Mouse (Mus musculus) intestine, postnatal 0 days (tissue): Measurements from ENCODE around the gene Neu3. TPM values are rescaled to one million over a fixed set of nuclear protein-coding genes. Genes with fewer than 3 reads are reported as not detected.
A peak's percentile ranks its signal among the peaks of the same experiment; 100 is the strongest.

ENCODE experiments used
- ATAC-seq: fragments of 200-750 bp; cut with Nextera tagmentation; 2 replicates; pipeline ENCODE4 v1.8.0; 2017; ENCODE audit warnings: mild to moderate bottlenecking, moderate TSS enrichment, moderate library complexity
- H3K27ac ChIP-seq: fragments of 300-500 bp; sonication (generic); 2 replicates; pipeline ENCODE4 v1.5.1; 2014; ENCODE audit warnings: mild to moderate bottlenecking, low read depth, low read length, moderate library complexity
- H3K27me3 ChIP-seq: fragments of 300-500 bp; sonication (generic); replicated peaks from 2 replicates; pipeline ENCODE4 v1.6.1; 2014; ENCODE audit warnings: low read length, mixed read lengths; ENCODE audit not compliant: control insufficient read depth, insufficient read depth
- H3K36me3 ChIP-seq: fragments of 300-500 bp; sonication (generic); 2 replicates; pipeline ENCODE4 v1.6.1; 2014; ENCODE audit warnings: mild to moderate bottlenecking, moderate library complexity; ENCODE audit not compliant: control insufficient read depth, insufficient read depth
- H3K4me1 ChIP-seq: fragments of 300-500 bp; sonication (generic); replicated peaks from 2 replicates; pipeline ENCODE4 v1.6.1; 2014; ENCODE audit warnings: antibody characterized with exemption, low read length, mixed read lengths; ENCODE audit not compliant: control insufficient read depth, insufficient read depth
- H3K4me2 ChIP-seq: fragments of 300-500 bp; sonication (generic); replicated peaks from 2 replicates; pipeline ENCODE4 v1.6.1; 2014; ENCODE audit warnings: low read depth, mild to moderate bottlenecking, moderate library complexity
- H3K4me3 ChIP-seq: fragments of 300-500 bp; sonication (generic); 2 replicates; pipeline ENCODE4 v1.5.1; 2014; ENCODE audit warnings: low read depth, low read length
- H3K9ac ChIP-seq: fragments of 300-500 bp; sonication (generic); 2 replicates; pipeline ENCODE4 v1.6.1; 2014; ENCODE audit warnings: mild to moderate bottlenecking, low read depth, low read length
- H3K9me3 ChIP-seq: fragments of 300-500 bp; sonication (generic); 2 replicates; pipeline ENCODE4 v1.6.1; 2016; ENCODE audit warnings: mixed run types; ENCODE audit not compliant: control insufficient read depth
- CTCF ChIP-seq: sonication (generic); IDR thresholded peaks from 2 replicates; pipeline ENCODE4 v1.5.1; 2016; ENCODE audit warnings: low read depth, mild to moderate bottlenecking, control low read depth, antibody characterized with exemption, moderate library complexity
- WGBS: fragments of 180-500 bp; shearing (Covaris S2); extraction: QIAGEN DNeasy Blood & Tissue Kit; methylation state at CpG from one replicate; pipeline ENCODE4 v1.1.7; 2014; 5-methylcytosine and 5-hydroxymethylcytosine counted together
- polyA plus RNA-seq: library from polyadenylated mRNA; unstranded; fragments of >200 nt; fragmentation: Nextera tagmentation; extraction: Ambion mirVana; gene quantifications from 2 replicates; pipeline ENCODE4 v1.2.1, GENCODE M21; 2015

Gene Neu3
- polyA plus RNA-seq: 2.5 TPM in 2 replicates

GRCm38 (mm10) chr7:99828083-99828570, at the start of gene Neu3:
Gene Neu3, minus strand, starts transcription at chr7:99828417.
- peak within 1 kb of the TSS; percentile 50 for H3K9ac ChIP-seq
- H3K4me3 ChIP-seq: peak within 1 kb of the TSS; percentile 52
- whole genome bisulfite sequencing: under 1% methylated on average over 26 of the region's 26 CpGs
- H3K36me3 ChIP-seq: no peaks in the 10 kb centered on the region
- peak; percentile 62 for TF ChIP-seq CTCF
- no peaks in the 10 kb centered on the region for H3K27me3 ChIP-seq
- H3K4me2 ChIP-seq: peak within 1 kb of the TSS; percentile 71
- ATAC-seq: peak; percentile 92
- H3K9me3 ChIP-seq: no peaks in the 10 kb centered on the region
- H3K27ac ChIP-seq: peak within 1 kb of the TSS; percentile 78
- H3K4me1 ChIP-seq: 0 out of 2 replicates have a peak, but pooled peaks cover 4% of the 10 kb centered on the region

GRCm38 (mm10) chr7:99876345-99876744, 48.1 kb upstream of the Neu3 start:
- H3K27ac ChIP-seq: no peak overlapping the region
- no peak for ATAC-seq
- H3K4me3 ChIP-seq: no peak overlapping the region
- H3K27me3 ChIP-seq: no peaks in the 10 kb centered on the region
- no peaks in the 10 kb centered on the region for H3K36me3 ChIP-seq
- no peak overlapping the region for H3K9ac ChIP-seq
- H3K4me2 ChIP-seq: no peak overlapping the region
- peak; percentile 96 for TF ChIP-seq CTCF
- 3% methylated on average over 3 of the region's 3 CpGs for WGBS
- H3K4me1 ChIP-seq: no peaks in the 10 kb centered on the region
- H3K9me3 ChIP-seq: no peaks in the 10 kb centered on the region

GRCm38 (mm10) chr7:99875891-99876290, 47.7 kb upstream of the Neu3 start:
- WGBS: 42% methylated on average over 5 of the region's 5 CpGs
- H3K9me3 ChIP-seq: no peaks in the 10 kb centered on the region
- H3K4me2 ChIP-seq: no peak overlapping the region
- H3K27ac ChIP-seq: no peak overlapping the region
- no peak for TF ChIP-seq CTCF
- H3K4me3 ChIP-seq: no peak overlapping the region
- no peaks in the 10 kb centered on the region for H3K36me3 ChIP-seq
- no peaks in the 10 kb centered on the region for H3K27me3 ChIP-seq
- ATAC-seq: no peak
- H3K4me1 ChIP-seq: no peaks in the 10 kb centered on the region
- no peak overlapping the region for H3K9ac ChIP-seq

GRCm38 (mm10) chr7:99873965-99874364, 45.7 kb upstream of the Neu3 start:
- no peaks in the 10 kb centered on the region for H3K27me3 ChIP-seq
- H3K4me1 ChIP-seq: no peaks in the 10 kb centered on the region
- no peak overlapping the region for H3K27ac ChIP-seq
- no peaks in the 10 kb centered on the region for H3K9me3 ChIP-seq
- ATAC-seq: no peak
- no peak overlapping the region for H3K9ac ChIP-seq
- no peak overlapping the region for H3K4me2 ChIP-seq
- H3K4me3 ChIP-seq: no peak overlapping the region
- WGBS: 82% methylated on average over 6 of the region's 6 CpGs
- TF ChIP-seq CTCF: no peak
- no peaks in the 10 kb centered on the region for H3K36me3 ChIP-seq

- Histone ChIP-seq H3K4me2 (no peak overlapping the region), H3K4me1 (no peaks in the 10 kb centered on the region), H3K9ac (no peak overlapping the region), H3K4me3 (no peak overlapping the region), H3K9me3 (no peaks in the 10 kb centered on the region), H3K27ac (no peak overlapping the region), H3K36me3 (no peaks in the 10 kb centered on the region), H3K27me3 (no peaks in the 10 kb centered on the region)
- WGBS: 69% methylated on average over 4 of the region's 4 CpGs
- no peak for TF ChIP-seq CTCF
- no peak for ATAC-seq
These were observed 41.1 kb upstream of the Neu3 start for GRCm38 (mm10) chr7:99869296-99869695.

- 49% methylated on average over 3 of the region's 3 CpGs for WGBS
- Histone ChIP-seq H3K9me3 (no peaks in the 10 kb centered on the region), H3K4me2 (no peak overlapping the region), H3K9ac (no peak overlapping the region), H3K36me3 (no peaks in the 10 kb centered on the region), H3K27me3 (no peaks in the 10 kb centered on the region), H3K4me3 (no peak overlapping the region), H3K27ac (no peak overlapping the region), H3K4me1 (no peaks in the 10 kb centered on the region)
- TF ChIP-seq CTCF: no peak
- ATAC-seq: no peak
These were observed 37.0 kb upstream of the Neu3 start for GRCm38 (mm10) chr7:99865219-99865618.
